Mouse (Mus musculus) MEL (cell line): ENCODE results near the gene 1110065P20Rik. TPM values are rescaled to one million over a fixed set of nuclear protein-coding genes. Genes with fewer than 3 reads are reported as not detected.
A peak's percentile ranks its signal among the peaks of the same experiment; 100 is the strongest.

ENCODE experiments used
- DNase-seq: peaks from one replicate; pipeline ENCODE4 v3.0.0; 2011; ENCODE audit warnings: low read depth, low spot score
- H3K27ac ChIP-seq: 2 replicates; pipeline ENCODE4 v1.5.1; 2012; ENCODE audit warnings: low read depth, mild to moderate bottlenecking, control low read depth, low read length, moderate library complexity; ENCODE audit not compliant: control insufficient read depth
- H3K27me3 ChIP-seq, 2 experiments: fragments of 150-350 bp in 1 of 2; sonication (generic) in 1 of 2; 2 replicates each; pipeline ENCODE4 v1.6.1; 2012; ENCODE audit warnings: low read length in 2 of 2, mild to moderate bottlenecking in 2 of 2, improper control_type of control experiment in 1 of 2, moderate library complexity in 1 of 2; ENCODE audit not compliant: insufficient read depth in 2 of 2, control insufficient read depth in 1 of 2
- H3K36me3 ChIP-seq, 2 experiments: 2 replicates each; pipeline ENCODE4 v1.6.1; 2012 to 2014; ENCODE audit warnings: low read length in 2 of 2, improper control_type of control experiment in 1 of 2, inconsistent platforms in 1 of 2, mild to moderate bottlenecking in 1 of 2; ENCODE audit not compliant: insufficient read depth in 2 of 2, control insufficient read depth in 1 of 2
- H3K4me1 ChIP-seq, 2 experiments: fragments of 150-350 bp in 1 of 2; sonication (generic) in 1 of 2; 2 replicates each; pipeline ENCODE4 v1.6.1; 2012; ENCODE audit warnings: low read length in 2 of 2, improper control_type of control experiment in 1 of 2, mild to moderate bottlenecking in 1 of 2; ENCODE audit not compliant: insufficient read depth in 2 of 2, control insufficient read depth in 1 of 2
- H3K4me3 ChIP-seq, 2 experiments: fragments of 150-350 bp in 1 of 2; sonication (generic) in 1 of 2; 2 replicates each; pipeline ENCODE4 v1.5.1; 2012; ENCODE audit warnings: low read depth in 2 of 2, low read length in 2 of 2, mild to moderate bottlenecking in 2 of 2, moderate library complexity in 2 of 2, control low read depth in 1 of 2, improper control_type of control experiment in 1 of 2; ENCODE audit not compliant: control insufficient read depth in 1 of 2, insufficient read depth in 1 of 2
- H3K79me2 ChIP-seq: 2 replicates; pipeline ENCODE4 v1.6.1; 2012; ENCODE audit warnings: mild to moderate bottlenecking, low read length, moderate library complexity; ENCODE audit not compliant: control insufficient read depth, poor library complexity, insufficient read depth
- H3K9ac ChIP-seq: 2 replicates; pipeline ENCODE4 v1.6.1; 2012; ENCODE audit warnings: low read depth, mild to moderate bottlenecking, control low read depth, low read length, moderate library complexity; ENCODE audit not compliant: control insufficient read depth, poor library complexity, severe bottlenecking
- H3K9me3 ChIP-seq: fragments of 150-350 bp; sonication (generic); replicated peaks from 2 replicates; pipeline ENCODE4 v1.6.1; 2012; ENCODE audit warnings: mild to moderate bottlenecking, low read length, improper control_type of control experiment, moderate library complexity; ENCODE audit not compliant: insufficient read depth
- CHD1 ChIP-seq: IDR thresholded peaks from 2 replicates; pipeline ENCODE4 v1.6.1; 2012; ENCODE audit warnings: low read depth, mild to moderate bottlenecking, inconsistent platforms, low read length, improper control_type of control experiment
- E2F4 ChIP-seq: IDR thresholded peaks from 2 replicates; pipeline ENCODE4 v1.6.1; 2011; ENCODE audit warnings: low read depth, low read length, improper control_type of control experiment, borderline replicate concordance
- ETS1 ChIP-seq: IDR thresholded peaks from 2 replicates; pipeline ENCODE4 v1.6.1; 2012; ENCODE audit warnings: low read depth, mild to moderate bottlenecking, inconsistent platforms, low read length, improper control_type of control experiment, moderate library complexity
- GATA1 ChIP-seq: IDR thresholded peaks from 2 replicates; pipeline ENCODE4 v1.6.1; 2011; ENCODE audit warnings: low read depth, low read length, improper control_type of control experiment
- HCFC1 ChIP-seq: IDR thresholded peaks from 2 replicates; pipeline ENCODE4 v1.6.1; 2012; ENCODE audit warnings: low read depth, mild to moderate bottlenecking, inconsistent platforms, low read length, improper control_type of control experiment, moderate library complexity
- JUND ChIP-seq: IDR thresholded peaks from 2 replicates; pipeline ENCODE4 v1.6.1; 2011; ENCODE audit warnings: low read depth, mild to moderate bottlenecking, improper control_type of control experiment, low read length
- MAX ChIP-seq: IDR thresholded peaks from 2 replicates; pipeline ENCODE4 v1.6.1; 2011; ENCODE audit warnings: low read length, improper control_type of control experiment
- MAZ ChIP-seq: IDR thresholded peaks from 2 replicates; pipeline ENCODE4 v1.6.1; 2012; ENCODE audit warnings: low read depth, mild to moderate bottlenecking, inconsistent platforms, low read length, improper control_type of control experiment
- MEF2A ChIP-seq: IDR thresholded peaks from 2 replicates; pipeline ENCODE4 v1.6.1; 2014; ENCODE audit warnings: low read depth, mild to moderate bottlenecking, inconsistent platforms, low read length, improper control_type of control experiment; ENCODE audit not compliant: poor library complexity, insufficient replicate concordance, severe bottlenecking; ENCODE audit errors: extremely low read depth
- MXI1 ChIP-seq: IDR thresholded peaks from 2 replicates; pipeline ENCODE4 v1.6.1; 2011; ENCODE audit warnings: mild to moderate bottlenecking, low read depth, low read length, improper control_type of control experiment
- NELFE ChIP-seq: IDR thresholded peaks from 2 replicates; pipeline ENCODE4 v1.6.1; 2011; ENCODE audit warnings: low read depth, low read length, improper control_type of control experiment
- NRF1 ChIP-seq: IDR thresholded peaks from 2 replicates; pipeline ENCODE4 v1.6.1; 2014; ENCODE audit warnings: low read depth, mild to moderate bottlenecking, inconsistent platforms, low read length, improper control_type of control experiment, moderate library complexity; ENCODE audit not compliant: poor library complexity, insufficient read depth, severe bottlenecking
- POLR2A ChIP-seq, 2 experiments: IDR thresholded peaks; 2 replicates each; pipeline ENCODE4 v1.6.1; 2011 to 2012; ENCODE audit warnings: low read length in 2 of 2, mild to moderate bottlenecking in 2 of 2, control low read depth in 1 of 2, improper control_type of control experiment in 1 of 2, low read depth in 1 of 2, moderate library complexity in 1 of 2; ENCODE audit not compliant: control insufficient read depth in 1 of 2, insufficient read depth in 1 of 2, poor library complexity in 1 of 2
- RAD21 ChIP-seq: IDR thresholded peaks from 2 replicates; pipeline ENCODE4 v1.6.1; 2011; ENCODE audit warnings: mild to moderate bottlenecking, low read depth, low read length, improper control_type of control experiment
- TAL1 ChIP-seq: IDR thresholded peaks from 2 replicates; pipeline ENCODE4 v1.6.1; 2012; ENCODE audit warnings: mild to moderate bottlenecking, inconsistent platforms, low read length, moderate library complexity, mixed read lengths
- TBP ChIP-seq: IDR thresholded peaks from 2 replicates; pipeline ENCODE4 v1.8.0; 2011; ENCODE audit warnings: low read depth, low read length, improper control_type of control experiment
- UBTF ChIP-seq: IDR thresholded peaks from 2 replicates; pipeline ENCODE4 v1.6.1; 2012; ENCODE audit warnings: low read depth, mild to moderate bottlenecking, inconsistent platforms, low read length, improper control_type of control experiment, moderate library complexity, borderline replicate concordance; ENCODE audit not compliant: insufficient read depth
- USF1 ChIP-seq: IDR thresholded peaks from 2 replicates; pipeline ENCODE4 v1.6.1; 2014; ENCODE audit warnings: low read depth, mild to moderate bottlenecking, inconsistent platforms, low read length, improper control_type of control experiment, moderate library complexity
- USF2 ChIP-seq, 2 experiments: IDR thresholded peaks; 2 replicates each; pipeline ENCODE4 v1.6.1; 2011 to 2012; ENCODE audit warnings: improper control_type of control experiment in 2 of 2, low read length in 2 of 2, borderline replicate concordance in 1 of 2, inconsistent platforms in 1 of 2, low read depth in 1 of 2, mild to moderate bottlenecking in 1 of 2; ENCODE audit not compliant: insufficient read depth in 1 of 2
- ZC3H11A ChIP-seq: IDR thresholded peaks from 2 replicates; pipeline ENCODE4 v1.6.1; 2012; ENCODE audit warnings: low read depth, mild to moderate bottlenecking, inconsistent platforms, low read length, improper control_type of control experiment
- ZKSCAN1 ChIP-seq: IDR thresholded peaks from 2 replicates; pipeline ENCODE4 v1.6.1; 2012; ENCODE audit warnings: low read depth, mild to moderate bottlenecking, inconsistent platforms, low read length, improper control_type of control experiment, moderate library complexity
- ZMIZ1 ChIP-seq: IDR thresholded peaks from 2 replicates; pipeline ENCODE4 v1.6.1; 2012; ENCODE audit warnings: low read depth, mild to moderate bottlenecking, inconsistent platforms, low read length, improper control_type of control experiment, moderate library complexity
- ZNF384 ChIP-seq: IDR thresholded peaks from 2 replicates; pipeline ENCODE4 v1.6.1; 2012; ENCODE audit warnings: low read depth, mild to moderate bottlenecking, inconsistent platforms, low read length, improper control_type of control experiment
- polyA plus RNA-seq, 2 experiments: library from polyadenylated mRNA; stranded (reverse) in 1 of 2; unstranded in 1 of 2; fragments of >175 nt in 1 of 2; fragments of >200 nt in 1 of 2; gene quantifications; 2 replicates each; pipeline versions ENCODE4 v1.2.1 to v1.2.4; 2012; ENCODE audit warnings: low replicate concordance in 2 of 2, low read depth in 1 of 2; ENCODE audit not compliant: insufficient read length in 2 of 2, insufficient read depth in 1 of 2, missing spikeins in 1 of 2
- total RNA-seq: library from RNA; depleted of rRNA; stranded (reverse); fragments of 300-350 nt; gene quantifications from 2 replicates; pipeline ENCODE4 v1.2.3, GENCODE M21; 2012

The 1110065P20Rik gene
- total and polyA plus RNA-seq, 3 experiments, result 43.4 to 50.9 TPM; not detected in 1

GRCm38 (mm10) chr4:124809136-124809883, 41.7 kb downstream of the 1110065P20Rik start:
- Histone ChIP-seq H3K9ac (no peak overlapping the region), H3K36me3 (peaks cover 25 to 38% of the 10 kb centered on the region in 2 experiments), H3K4me1 (peaks cover 0 to 38% of the 10 kb centered on the region in 2 experiments)

DNA sequence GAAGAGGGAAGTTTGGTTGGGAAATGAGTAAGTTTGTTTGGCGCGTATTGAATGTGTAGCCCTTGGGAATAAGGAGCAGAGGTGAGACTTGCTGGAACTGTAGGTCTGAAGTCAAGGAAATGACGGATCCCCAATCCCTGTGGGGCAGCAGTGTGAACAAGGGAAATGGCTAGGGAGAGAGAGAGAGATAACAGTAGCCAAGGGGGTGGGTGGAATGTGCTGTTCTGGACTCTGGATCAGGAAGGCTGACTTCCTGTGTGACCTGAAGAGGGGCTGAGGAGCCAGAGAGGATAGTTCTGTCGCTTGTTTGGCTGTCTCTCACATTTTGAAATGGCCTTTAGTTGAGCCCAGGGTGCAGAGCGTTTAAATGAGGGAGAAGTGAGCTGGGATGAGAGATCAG, 42.5 kb downstream of the 1110065P20Rik start:
- H3K27me3 ChIP-seq, result no peaks in the 10 kb centered on the region
- H3K27ac ChIP-seq, result no peak overlapping the region
- H3K4me1 ChIP-seq, result peaks cover 2 to 44% of the 10 kb centered on the region in 2 experiments
- no peak overlapping the region for H3K4me3 ChIP-seq
- no peak overlapping the region for H3K9ac ChIP-seq
- TF ChIP-seq NRF1 (no peak), ZNF384 (no peak), GATA1 (no peak), USF1 (no peak), CHD1 (no peak), NELFE (no peak), ZC3H11A (no peak), UBTF (no peak)
- TF ChIP-seq, all 39 proteins: peak for 0
- Histone ChIP-seq H3K79me2 (peaks cover 60% of the 10 kb centered on the region), H3K9me3 (no peaks in the 10 kb centered on the region), H3K36me3 (peaks cover 25 to 41% of the 10 kb centered on the region in 2 experiments)
- DNase-seq, result no peak

More at GRCm38 (mm10) chr4:124809136-124809883, 41.7 kb downstream of the 1110065P20Rik start:
- DNase-seq, result no peak
- Histone ChIP-seq H3K9me3 (no peaks in the 10 kb centered on the region), H3K79me2 (peaks cover 59% of the 10 kb centered on the region), H3K4me3 (no peak overlapping the region), H3K27me3 (no peaks in the 10 kb centered on the region), H3K27ac (no peak overlapping the region)
- no peak for TF ChIP-seq CHD1
- TF ChIP-seq MXI1, result 0 out of 2 replicates have a peak, but pooled peaks have one; percentile 31

GRCm38 (mm10) chr4:124803406-124803805, 47.6 kb downstream of the 1110065P20Rik start:
- Histone ChIP-seq H3K9ac (peak overlapping the region; percentile 82), H3K27ac (peak overlapping the region; percentile 97), H3K4me1 (peaks cover 2 to 39% of the 10 kb centered on the region in 2 experiments; a peak in 3 of 4 replicates), H3K9me3 (no peaks in the 10 kb centered on the region), H3K27me3 (no peaks in the 10 kb centered on the region), H3K79me2 (peaks cover 53% of the 10 kb centered on the region), H3K36me3 (peaks cover 18 to 39% of the 10 kb centered on the region in 2 experiments), H3K4me3 (peak overlapping the region; percentile 79 to 85)
- TF ChIP-seq HCFC1 (no peak), TBP (no peak), MXI1 (no peak), CHD1 (no peak), E2F4 (no peak), RAD21 (no peak), POLR2A (IDR thresholded peaks at IDR 0.05; ENCODE audit: control insufficient read depth in 1 of 2, insufficient read depth in 1 of 2, low read depth in 1 of 2, low read length in 2 of 2, poor library complexity in 1 of 2) (no peak), JUND (no peak), ZKSCAN1 (no peak), MAZ (no peak), NRF1 (no peak), ZMIZ1 (no peak), MEF2A (no peak), TAL1 (no peak), ZC3H11A (no peak), USF2 (IDR thresholded peaks at IDR 0.05; ENCODE audit: borderline replicate concordance in 1 of 2, insufficient read depth in 1 of 2, low read depth in 1 of 2, low read length in 2 of 2) (no peak), ETS1 (no peak), MAX (no peak)
- no peak for DNase-seq
